Mouse (Mus musculus) frontal cortex, adult (tissue): Measurements from ENCODE around the gene Btbd35f7.
"Not testable (repeated sequence)": the region's sequence is repeated elsewhere in the genome, so short reads cannot be mapped to it uniquely, and the experiment has no call there.

Experiments
- ATAC-seq: cut with Nextera tagmentation; 2 replicates; pipeline ENCODE4 v1.9.2; 2017; ENCODE audit warnings: mild to moderate bottlenecking, moderate library complexity, mixed read lengths; ENCODE audit not compliant: low TSS enrichment

Btbd35f7 gene

GRCm38 (mm10) chrX:5668767-5669166, at the start of gene Btbd35f7:
TSS of gene Btbd35f7 (plus strand) at chrX:5669067.
- ATAC-seq: not testable (repeated sequence)
